Mouse (Mus musculus): ENCODE results near the gene Vps26b.

The Vps26b gene

GRCm38 (mm10) chr9:26997062-26997461 is 32.8 kb downstream of the Vps26b start:
- in situ Hi-C loops (cut with MboI, MseI), result no loop called here

- in situ Hi-C loops (cut with MboI, MseI), result no loop called here
These were observed 36.0 kb downstream of the Vps26b start for GRCm38 (mm10) chr9:26993900-26994299.

- in situ Hi-C loops (cut with MboI, MseI), result no loop called here
These were observed 36.7 kb downstream of the Vps26b start for GRCm38 (mm10) chr9:26993118-26993517.

GRCm38 (mm10) chr9:26990181-26990580 is 39.7 kb downstream of the Vps26b start:
- in situ Hi-C loops (cut with MboI, MseI), result no loop called here

GRCm38 (mm10) chr9:26985668-26986277 is 44.1 kb downstream of the Vps26b start:
- in situ Hi-C loops (cut with MboI, MseI), result no loop called here

GRCm38 (mm10) chr9:26985090-26985613 is 44.7 kb downstream of the Vps26b start:
- in situ Hi-C loops (cut with MboI, MseI), result no loop called here

GRCm38 (mm10) chr9:26978776-26979175 is 51.1 kb downstream of the Vps26b start:
- in situ Hi-C loops (cut with MboI, MseI), result no loop called here

GRCm38 (mm10) chr9:26977754-26978153 is 52.1 kb downstream of the Vps26b start:
- in situ Hi-C loops (cut with MboI, MseI), result no loop called here

Data from T-helper 1 cell (primary cell).